Mouse (Mus musculus) heart, embryonic 11.5 days (tissue): Measurements from ENCODE around the gene Idua. TPM values are rescaled to one million over a fixed set of nuclear protein-coding genes. Genes with fewer than 3 reads are reported as not detected.
A peak's percentile ranks its signal among the peaks of the same experiment; 100 is the strongest.

Source experiments
- ATAC-seq: fragments of 200-750 bp; cut with Nextera tagmentation; replicated peaks from 2 replicates; pipeline ENCODE4 v1.8.0; 2017; ENCODE audit warnings: moderate library complexity; ENCODE audit not compliant: insufficient number of reproducible peaks, low FRiP score, low TSS enrichment
- H3K27ac ChIP-seq: fragments of 300-500 bp; sonication (generic); 2 replicates; pipeline ENCODE4 v1.5.1; 2014; ENCODE audit warnings: mild to moderate bottlenecking, low read depth, low read length
- H3K27me3 ChIP-seq: fragments of 300-500 bp; sonication (generic); 2 replicates; pipeline ENCODE4 v1.6.1; 2014; ENCODE audit warnings: mild to moderate bottlenecking, low read length, mixed read lengths; ENCODE audit not compliant: control insufficient read depth, insufficient read depth
- H3K36me3 ChIP-seq: fragments of 300-500 bp; sonication (generic); 2 replicates; pipeline ENCODE4 v1.6.1; 2014; ENCODE audit warnings: mild to moderate bottlenecking, low read length, moderate library complexity, mixed read lengths; ENCODE audit not compliant: control insufficient read depth, insufficient read depth
- H3K4me1 ChIP-seq: fragments of 300-500 bp; sonication (generic); 2 replicates; pipeline ENCODE4 v1.6.1; 2014; ENCODE audit warnings: low read length; ENCODE audit not compliant: control insufficient read depth, insufficient read depth
- H3K4me2 ChIP-seq: fragments of 300-500 bp; sonication (generic); 2 replicates; pipeline ENCODE4 v1.6.1; 2014; ENCODE audit warnings: mild to moderate bottlenecking, moderate library complexity
- H3K4me3 ChIP-seq: fragments of 300-500 bp; sonication (generic); 2 replicates; pipeline ENCODE4 v1.5.1; 2014; ENCODE audit warnings: low read depth, low read length
- H3K9ac ChIP-seq: fragments of 300-500 bp; sonication (generic); 2 replicates; pipeline ENCODE4 v1.6.1; 2014; ENCODE audit warnings: mild to moderate bottlenecking, low read depth, low read length, moderate library complexity
- H3K9me3 ChIP-seq: fragments of 300-500 bp; sonication (generic); replicated peaks from 2 replicates; pipeline ENCODE4 v1.6.1; 2016; ENCODE audit warnings: low read length; ENCODE audit not compliant: control insufficient read depth
- WGBS: fragments of 180-500 bp; shearing (Covaris S2); extraction: QIAGEN DNeasy Blood & Tissue Kit; methylation state at CpG from one replicate; pipeline ENCODE4 v1.1.7; 2014; ENCODE audit not compliant: insufficient replicate concordance; 5-methylcytosine and 5-hydroxymethylcytosine counted together
- polyA plus RNA-seq: library from polyadenylated mRNA; unstranded; fragments of >200 nt; fragmentation: Nextera tagmentation; extraction: Ambion mirVana; gene quantifications from 2 replicates; pipeline ENCODE4 v1.2.1, GENCODE M21; 2014

Idua gene
- polyA plus RNA-seq, 1 experiment from 2014 or later: 14.4 TPM

DNA sequence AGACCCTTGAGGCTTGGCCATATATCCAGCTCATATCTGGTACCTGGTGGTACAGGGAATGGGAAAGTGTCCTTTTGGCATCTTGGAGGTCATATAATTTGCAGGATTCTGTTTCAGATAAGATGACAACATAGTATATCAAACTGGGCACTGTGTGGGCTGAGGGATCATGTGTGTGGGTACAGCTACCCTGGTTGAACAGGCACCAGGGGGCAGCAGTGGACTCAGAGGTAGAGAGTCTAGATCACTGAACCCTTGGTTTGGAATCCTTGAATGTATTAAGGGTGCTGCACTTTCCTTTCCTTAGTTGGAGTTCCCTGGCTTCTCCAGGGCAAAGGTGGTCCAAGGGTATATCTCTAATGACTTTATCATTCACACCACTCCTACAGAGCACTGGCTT is 10.7 kb downstream of the Idua start:
- Histone ChIP-seq H3K4me2 (no peak overlapping the region), H3K9ac (no peak overlapping the region), H3K9me3 (no peaks in the 10 kb centered on the region), H3K27ac (no peak overlapping the region), H3K36me3 (peaks cover 3% of the 10 kb centered on the region; the same call in 1 of the 2 replicates), H3K4me1 (peaks cover 6% of the 10 kb centered on the region), H3K27me3 (no peaks in the 10 kb centered on the region), H3K4me3 (no peak overlapping the region)
- 0 out of 2 replicates have a peak, but pooled peaks have one; percentile 20 for ATAC-seq

DNA sequence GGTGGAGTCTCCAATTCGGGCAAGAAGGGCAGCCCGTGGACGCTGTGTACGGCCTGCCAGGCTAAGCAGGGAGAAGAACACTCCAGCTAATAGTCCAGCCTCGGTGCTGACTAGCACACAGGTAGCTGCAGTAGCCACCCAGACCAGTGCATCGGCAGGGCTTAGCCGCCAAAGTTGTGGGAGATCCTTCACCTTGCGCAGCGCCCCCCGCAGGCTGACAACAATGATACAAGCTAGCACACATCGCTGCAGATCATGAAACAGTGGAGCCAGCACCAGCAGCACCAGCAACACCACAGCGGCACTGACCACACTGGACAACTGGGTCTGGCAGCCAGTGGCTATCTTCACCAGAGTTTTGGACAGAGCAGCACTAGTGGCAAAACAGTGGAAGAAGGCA is 11.6 kb downstream of the Idua start:
- peaks cover 11% of the 10 kb centered on the region for H3K4me1 ChIP-seq
- no peak overlapping the region for H3K4me2 ChIP-seq
- no peak for ATAC-seq
- no peak overlapping the region for H3K27ac ChIP-seq
- no peaks in the 10 kb centered on the region for H3K9me3 ChIP-seq
- no peaks in the 10 kb centered on the region for H3K27me3 ChIP-seq
- peaks cover 3% of the 10 kb centered on the region; the same call in 1 of the 2 replicates for H3K36me3 ChIP-seq
- 84% methylated on average over 12 of the region's 12 CpGs for WGBS
- no peak overlapping the region for H3K4me3 ChIP-seq
- H3K9ac ChIP-seq: no peak overlapping the region

- ATAC-seq: no peak
- no peak overlapping the region for H3K4me2 ChIP-seq
- 70% methylated on average over 2 of the region's 2 CpGs for WGBS
Measured at GRCm38 (mm10) chr5:108674624-108675023, 14.5 kb downstream of the Idua start.

DNA sequence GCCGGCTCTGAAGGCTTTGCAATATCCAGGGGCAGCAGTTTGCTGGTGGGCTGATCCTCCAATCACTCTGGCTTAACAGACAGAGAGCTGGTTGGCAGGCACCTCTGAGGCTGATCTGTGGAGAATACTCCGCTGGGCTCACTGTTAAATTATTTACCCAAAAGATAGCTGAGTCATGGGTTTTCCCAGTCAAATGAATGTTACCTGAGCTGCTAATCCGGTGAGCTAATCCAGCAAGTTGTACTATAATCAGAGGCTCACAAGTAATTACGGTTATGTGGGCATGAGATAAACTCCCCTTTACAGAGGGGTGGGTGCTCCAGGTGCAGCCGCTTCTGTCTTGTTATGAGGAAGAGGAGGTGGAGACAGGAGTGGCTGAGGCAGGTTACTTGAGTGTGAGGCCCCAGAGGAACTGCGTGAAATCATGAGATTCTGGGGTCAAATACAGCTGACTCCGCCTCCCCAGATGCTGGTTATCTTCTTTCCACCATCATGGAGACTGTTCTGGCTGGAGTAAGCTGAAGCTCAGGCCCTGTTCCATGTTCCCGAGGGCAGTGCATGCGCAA is 15.2 kb downstream of the Idua start, which contains the start of gene Slc26a1:
Slc26a1 (minus strand) TSS at position 319 of the 566 bp plus-strand sequence.
- no peak within 1 kb of the TSS for H3K27ac ChIP-seq
- H3K27me3 ChIP-seq: no peaks in the 10 kb centered on the region
- WGBS: 73% methylated on average over 9 of the region's 9 CpGs
- H3K36me3 ChIP-seq: peaks cover 3% of the 10 kb centered on the region; the same call in 1 of the 2 replicates
- H3K4me2 ChIP-seq: no peak within 1 kb of the TSS
- no peak within 1 kb of the TSS for H3K4me3 ChIP-seq
- H3K4me1 ChIP-seq: peaks cover 17% of the 10 kb centered on the region
- no peaks in the 10 kb centered on the region for H3K9me3 ChIP-seq
- H3K9ac ChIP-seq: no peak within 1 kb of the TSS
- no peak for ATAC-seq

More at GRCm38 (mm10) chr5:108674624-108675023, 14.5 kb downstream of the Idua start:
- Histone ChIP-seq H3K27me3 (no peaks in the 10 kb centered on the region), H3K4me1 (peaks cover 21% of the 10 kb centered on the region), H3K36me3 (peaks cover 3% of the 10 kb centered on the region; the same call in 1 of the 2 replicates), H3K9ac (no peak overlapping the region), H3K4me3 (no peak overlapping the region), H3K9me3 (no peaks in the 10 kb centered on the region), H3K27ac (no peak overlapping the region)

GRCm38 (mm10) chr5:108676772-108677498 is 16.8 kb downstream of the Idua start:
- Histone ChIP-seq H3K9ac (peak overlapping the region; percentile 64), H3K4me3 (peak overlapping the region; percentile 40), H3K27ac (peak overlapping the region; percentile 38), H3K36me3 (no peaks in the 10 kb centered on the region), H3K9me3 (no peaks in the 10 kb centered on the region), H3K27me3 (no peaks in the 10 kb centered on the region), H3K4me1 (peaks cover 17% of the 10 kb centered on the region), H3K4me2 (peak overlapping the region; percentile 79)
- ATAC-seq: peak; percentile 28; the same call in 1 of the 2 replicates
- 16% methylated on average over 5 of the region's 5 CpGs for WGBS

DNA sequence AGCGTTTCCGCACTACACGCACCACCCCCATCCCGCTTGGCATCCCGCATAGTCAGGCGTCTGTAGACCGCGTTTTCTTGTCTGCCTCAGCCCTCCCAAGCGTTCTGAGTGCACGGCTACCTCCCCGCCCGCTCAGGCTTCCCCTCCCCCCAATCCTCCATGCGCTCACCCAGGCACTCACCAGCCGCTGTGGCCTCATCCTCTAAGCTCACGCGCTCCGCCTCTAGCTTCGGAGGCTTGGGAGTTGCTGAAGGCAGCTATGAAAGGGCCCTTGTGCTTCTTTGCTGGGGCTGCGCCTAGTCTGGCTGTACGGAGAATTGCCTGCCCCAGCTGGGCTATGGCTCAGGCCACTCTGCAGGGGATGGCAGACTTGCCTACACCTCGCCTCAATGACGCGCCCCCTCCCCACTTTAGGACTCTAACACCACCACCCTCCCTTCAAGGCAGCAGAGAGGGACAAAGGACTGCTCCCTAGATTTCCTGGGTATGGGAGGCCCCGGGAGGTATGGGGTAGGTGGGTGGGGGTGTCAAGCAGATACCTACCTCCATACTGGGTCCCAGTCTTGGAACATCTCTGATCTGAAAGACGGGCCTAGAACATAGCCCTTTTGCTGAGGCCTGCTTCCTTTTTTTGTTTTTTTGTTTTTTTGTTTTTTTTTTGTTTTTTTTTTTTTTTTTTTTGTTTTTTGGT is 17.6 kb downstream of the Idua start:
- Histone ChIP-seq H3K9ac (peak overlapping the region; percentile 64), H3K27ac (peak overlapping the region; percentile 38), H3K9me3 (no peaks in the 10 kb centered on the region), H3K4me2 (peak overlapping the region; percentile 79), H3K36me3 (no peaks in the 10 kb centered on the region), H3K4me3 (peak overlapping the region; percentile 40), H3K4me1 (peaks cover 17% of the 10 kb centered on the region), H3K27me3 (no peaks in the 10 kb centered on the region)
- ATAC-seq: peak; percentile 70
- WGBS: 4% methylated on average over 25 of the region's 25 CpGs

GRCm38 (mm10) chr5:108678296-108678854 is 18.2 kb downstream of the Idua start:
- Histone ChIP-seq H3K4me3 (no peak overlapping the region), H3K9ac (no peak overlapping the region), H3K27me3 (no peaks in the 10 kb centered on the region), H3K9me3 (no peaks in the 10 kb centered on the region), H3K27ac (no peak overlapping the region), H3K4me2 (no peak overlapping the region), H3K36me3 (no peaks in the 10 kb centered on the region), H3K4me1 (peaks cover 17% of the 10 kb centered on the region)
- 79% methylated on average over 6 of the region's 6 CpGs for WGBS
- ATAC-seq: no peak

DNA sequence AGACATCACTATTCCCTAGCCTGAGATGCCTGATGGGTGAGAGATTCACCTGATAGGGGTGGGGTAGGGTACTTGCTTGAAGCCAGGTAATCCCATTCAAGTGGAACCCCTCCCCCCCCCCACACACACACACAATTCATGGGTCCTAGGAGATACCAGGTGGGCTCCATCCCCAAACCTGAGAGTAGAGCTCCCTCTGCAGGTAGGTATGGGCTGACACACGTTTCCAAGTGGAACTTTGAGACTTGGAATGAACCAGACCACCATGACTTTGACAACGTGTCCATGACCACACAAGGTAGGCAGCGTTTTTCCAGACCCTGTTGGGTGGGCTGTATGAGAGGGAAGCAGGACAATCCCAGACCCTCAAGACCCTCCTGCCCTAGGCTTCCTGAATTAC is 19.8 kb downstream of the Idua start:
- Histone ChIP-seq H3K27me3 (no peaks in the 10 kb centered on the region), H3K36me3 (no peaks in the 10 kb centered on the region), H3K4me3 (no peak overlapping the region), H3K4me2 (no peak overlapping the region), H3K4me1 (peaks cover 17% of the 10 kb centered on the region), H3K9ac (no peak overlapping the region), H3K9me3 (no peaks in the 10 kb centered on the region), H3K27ac (no peak overlapping the region)
- no peak for ATAC-seq
- 52% methylated on average over 3 of the region's 3 CpGs for WGBS
